Mouse (Mus musculus): ENCODE data around the gene Dctpp1.

Dctpp1 gene

GRCm38 (mm10) chr7:127210266-127210665 is 50.2 kb downstream of the Dctpp1 start:
- DNase-seq (ENCODE audit: low read depth, low spot score): peak; percentile 81

GRCm38 (mm10) chr7:127209851-127210250 is 50.7 kb downstream of the Dctpp1 start:
- DNase-seq (ENCODE audit: low read depth, low spot score): no peak

- peak; percentile 98 for DNase-seq (ENCODE audit: low read depth, low spot score)
Observed at GRCm38 (mm10) chr7:127208553-127209438, 51.7 kb downstream of the Dctpp1 start, which contains the start of gene Mylpf. Gene Mylpf (plus strand): TSS chr7:127208890.

GRCm38 (mm10) chr7:127208295-127208552 is 52.3 kb downstream of the Dctpp1 start, which contains the start of gene Tbc1d10b:
Gene Tbc1d10b (minus strand): TSS chr7:127208468.
- DNase-seq (ENCODE audit: low read depth, low spot score): no peak

GRCm38 (mm10) chr7:127207374-127208294 is 52.9 kb downstream of the Dctpp1 start:
- DNase-seq (ENCODE audit: low read depth, low spot score): peak; percentile 61

All from A20 (cell line).